Mouse (Mus musculus) E14TG2a.4 (cell line): ENCODE data around the gene Itgb7.
A peak's percentile ranks its signal among the peaks of the same experiment; 100 is the strongest.

ENCODE experiments used
- H3K27me3 ChIP-seq: 2 replicates; pipeline ENCODE4 v1.6.1; 2014; ENCODE audit warnings: low read length, control low read depth; ENCODE audit not compliant: insufficient read depth
- H3K36me3 ChIP-seq: 2 replicates; pipeline ENCODE4 v1.6.1; 2014; ENCODE audit warnings: low read length, control low read depth; ENCODE audit not compliant: insufficient read depth
- H3K4me1 ChIP-seq: replicated peaks from 2 replicates; pipeline ENCODE4 v1.6.1; 2014; ENCODE audit warnings: low read depth, low read length, control low read depth
- H3K4me3 ChIP-seq: replicated peaks from 2 replicates; pipeline ENCODE4 v1.5.1; 2014; ENCODE audit warnings: mild to moderate bottlenecking, low read length
- H3K9me3 ChIP-seq: 2 replicates; pipeline ENCODE4 v1.6.1; 2014; ENCODE audit warnings: low read length, control low read depth
- CTCF ChIP-seq: conservative IDR thresholded peaks from 2 replicates; pipeline ENCODE4 v1.5.1; 2014; ENCODE audit warnings: low read length
- NANOG ChIP-seq: IDR thresholded peaks from 2 replicates; pipeline ENCODE4 v1.6.1; 2014; ENCODE audit warnings: borderline replicate concordance, low read length, mixed read lengths
- POU5F1 ChIP-seq: IDR thresholded peaks from 2 replicates; pipeline ENCODE4 v1.6.1; 2014; ENCODE audit warnings: low read length, borderline replicate concordance

Gene Itgb7

GRCm38 (mm10) chr15:102208092-102208561 lies 23.6 kb downstream of the Itgb7 start:
- Histone ChIP-seq H3K27me3 (no peaks in the 10 kb centered on the region), H3K4me3 (peak overlapping the region; percentile 90), H3K9me3 (no peaks in the 10 kb centered on the region), H3K4me1 (peaks cover 86% of the 10 kb centered on the region), H3K36me3 (peaks cover 77% of the 10 kb centered on the region)
- TF ChIP-seq POU5F1, result no peak
- no peak for TF ChIP-seq NANOG
- TF ChIP-seq CTCF, result no peak

GRCm38 (mm10) chr15:102207351-102207750 lies 24.4 kb downstream of the Itgb7 start:
- no peak for TF ChIP-seq POU5F1
- no peak for TF ChIP-seq NANOG
- no peak for TF ChIP-seq CTCF
- peaks cover 71% of the 10 kb centered on the region for H3K36me3 ChIP-seq

GRCm38 (mm10) chr15:102205779-102206178 lies 26.0 kb downstream of the Itgb7 start:
- Histone ChIP-seq H3K9me3 (no peaks in the 10 kb centered on the region), H3K27me3 (no peaks in the 10 kb centered on the region), H3K4me3 (peak overlapping the region; percentile 90), H3K4me1 (peaks cover 87% of the 10 kb centered on the region), H3K36me3 (peaks cover 77% of the 10 kb centered on the region)
- no peak for TF ChIP-seq POU5F1
- TF ChIP-seq CTCF, result no peak
- TF ChIP-seq NANOG, result no peak

More at GRCm38 (mm10) chr15:102207351-102207750, 24.4 kb downstream of the Itgb7 start:
- no peaks in the 10 kb centered on the region for H3K9me3 ChIP-seq
- H3K27me3 ChIP-seq, result no peaks in the 10 kb centered on the region
- H3K4me3 ChIP-seq, result peak overlapping the region; percentile 90
- H3K4me1 ChIP-seq, result peaks cover 84% of the 10 kb centered on the region

GRCm38 (mm10) chr15:102204674-102205505 lies 26.9 kb downstream of the Itgb7 start, which contains the start of gene Csad:
Gene Csad, minus strand, starts transcription at chr15:102204724.
- Histone ChIP-seq H3K4me3 (peak within 1 kb of the TSS; percentile 90), H3K4me1 (peaks cover 84% of the 10 kb centered on the region), H3K36me3 (peaks cover 73% of the 10 kb centered on the region), H3K27me3 (no peaks in the 10 kb centered on the region), H3K9me3 (no peaks in the 10 kb centered on the region)
- TF ChIP-seq POU5F1 (no peak), CTCF (no peak)

- H3K4me3 ChIP-seq, result peak overlapping the region; percentile 90
- TF ChIP-seq POU5F1 (no peak), NANOG (no peak), CTCF (no peak)
- no peaks in the 10 kb centered on the region for H3K27me3 ChIP-seq
- H3K36me3 ChIP-seq, result peaks cover 72% of the 10 kb centered on the region
- H3K4me1 ChIP-seq, result peaks cover 80% of the 10 kb centered on the region
- no peaks in the 10 kb centered on the region for H3K9me3 ChIP-seq
Measured at GRCm38 (mm10) chr15:102203835-102204381, 27.8 kb downstream of the Itgb7 start.

- Histone ChIP-seq H3K36me3 (peaks cover 70% of the 10 kb centered on the region), H3K27me3 (no peaks in the 10 kb centered on the region), H3K4me3 (peak within 1 kb of the TSS; percentile 90), H3K4me1 (peaks cover 76% of the 10 kb centered on the region), H3K9me3 (no peaks in the 10 kb centered on the region)
- TF ChIP-seq POU5F1 (no peak), CTCF (no peak), NANOG (no peak)
Measured at GRCm38 (mm10) chr15:102202971-102203834, 28.5 kb downstream of the Itgb7 start, which contains the start of gene Zfp740. Gene Zfp740, plus strand, starts transcription at chr15:102203249.

- no peak for TF ChIP-seq POU5F1
- no peak for TF ChIP-seq NANOG
- no peak for TF ChIP-seq CTCF
- H3K36me3 ChIP-seq, result peaks cover 60% of the 10 kb centered on the region
- H3K4me1 ChIP-seq, result peaks cover 64% of the 10 kb centered on the region
- no peaks in the 10 kb centered on the region for H3K27me3 ChIP-seq
- no peaks in the 10 kb centered on the region for H3K9me3 ChIP-seq
- no peak overlapping the region for H3K4me3 ChIP-seq
Measured at GRCm38 (mm10) chr15:102198841-102199240, 32.9 kb downstream of the Itgb7 start.

- H3K4me3 ChIP-seq, result no peak overlapping the region
- TF ChIP-seq NANOG (no peak), CTCF (no peak), POU5F1 (no peak)
- H3K9me3 ChIP-seq, result no peaks in the 10 kb centered on the region
- H3K36me3 ChIP-seq, result peaks cover 59% of the 10 kb centered on the region
- peaks cover 73% of the 10 kb centered on the region for H3K4me1 ChIP-seq
- no peaks in the 10 kb centered on the region for H3K27me3 ChIP-seq
Measured at GRCm38 (mm10) chr15:102195373-102195772, 36.4 kb downstream of the Itgb7 start.
